Mouse (Mus musculus): Measurements from ENCODE around the gene Jade1. TPM values are rescaled to one million over a fixed set of nuclear protein-coding genes. Genes with fewer than 3 reads are reported as not detected.

The Jade1 gene
- polyA plus RNA-seq, 1 experiment from 2014 or later, result 18.9 TPM

GRCm38 (mm10) chr3:41582256-41582655 lies 26.7 kb downstream of the Jade1 start:
- no peak overlapping the region for H3K27ac ChIP-seq
- no peaks in the 10 kb centered on the region for H3K9me3 ChIP-seq (replicated peaks)
- H3K36me3 ChIP-seq (ENCODE audit: poor library complexity, severe bottlenecking), result 0 out of 2 replicates have a peak, but pooled peaks cover 6% of the 10 kb centered on the region
- no peak for ATAC-seq
- H3K27me3 ChIP-seq, result no peaks in the 10 kb centered on the region
- WGBS, result 80% methylated on average over 7 of the region's 7 CpGs
- no peak overlapping the region for H3K9ac ChIP-seq
- H3K4me3 ChIP-seq, result no peak overlapping the region
- peaks cover 54% of the 10 kb centered on the region for H3K4me1 ChIP-seq
- no peak overlapping the region for H3K4me2 ChIP-seq

- Histone ChIP-seq H3K9ac (no peak overlapping the region), H3K36me3 (ENCODE audit: poor library complexity, severe bottlenecking) (0 out of 2 replicates have a peak, but pooled peaks cover 6% of the 10 kb centered on the region), H3K27ac (no peak overlapping the region), H3K4me1 (peaks cover 54% of the 10 kb centered on the region), H3K4me3 (no peak overlapping the region), H3K4me2 (no peak overlapping the region), H3K27me3 (no peaks in the 10 kb centered on the region), H3K9me3 (replicated peaks) (no peaks in the 10 kb centered on the region)
- 89% methylated on average over 14 of the region's 14 CpGs for WGBS
- peak; percentile 2; the same call in 1 of the 2 replicates for ATAC-seq
These were observed 27.6 kb downstream of the Jade1 start for GRCm38 (mm10) chr3:41583092-41583491.

- peaks cover 51% of the 10 kb centered on the region for H3K4me1 ChIP-seq
- no peak overlapping the region for H3K4me3 ChIP-seq
- ATAC-seq, result peak; percentile 13
- H3K27ac ChIP-seq, result 0 out of 2 replicates have a peak overlapping the region, but pooled peaks have one; percentile 12
- no peak overlapping the region for H3K4me2 ChIP-seq
- H3K9ac ChIP-seq, result peak overlapping the region; percentile 8; the same call in 1 of the 2 replicates
- WGBS, result 67% methylated on average over 4 of the region's 4 CpGs
- H3K27me3 ChIP-seq, result no peaks in the 10 kb centered on the region
- 0 out of 2 replicates have a peak, but pooled peaks cover 6% of the 10 kb centered on the region for H3K36me3 ChIP-seq (ENCODE audit: poor library complexity, severe bottlenecking)
- no peaks in the 10 kb centered on the region for H3K9me3 ChIP-seq (replicated peaks)
These were observed 28.1 kb downstream of the Jade1 start for GRCm38 (mm10) chr3:41583621-41584020.

GRCm38 (mm10) chr3:41585548-41585947 lies 30.0 kb downstream of the Jade1 start:
- Histone ChIP-seq H3K4me2 (no peak overlapping the region), H3K9me3 (replicated peaks) (no peaks in the 10 kb centered on the region), H3K36me3 (ENCODE audit: poor library complexity, severe bottlenecking) (peaks cover 24% of the 10 kb centered on the region), H3K4me3 (no peak overlapping the region), H3K4me1 (peaks cover 32% of the 10 kb centered on the region), H3K9ac (no peak overlapping the region), H3K27me3 (no peaks in the 10 kb centered on the region), H3K27ac (no peak overlapping the region)
- ATAC-seq, result no peak
- WGBS, result 85% methylated on average over 5 of the region's 5 CpGs

DNA sequence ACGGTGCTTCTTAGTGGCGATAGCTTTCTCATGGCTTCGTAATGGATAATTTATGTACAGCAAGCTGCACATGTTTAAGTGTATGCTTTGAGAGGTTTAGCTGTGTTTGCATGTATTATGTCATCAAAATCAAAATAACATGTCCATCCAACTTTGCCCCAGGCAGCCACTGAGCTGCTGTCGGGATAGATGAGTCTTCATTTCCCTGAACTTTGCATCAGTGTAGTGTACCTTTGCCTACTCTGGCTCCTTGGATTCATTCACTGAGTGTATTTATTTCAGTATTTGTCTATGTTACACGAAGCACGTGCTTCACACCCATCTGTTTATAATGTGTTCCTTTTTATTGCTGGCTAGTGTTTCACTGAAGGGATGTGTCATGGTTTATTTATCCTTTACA lies 30.8 kb downstream of the Jade1 start:
- no peak overlapping the region for H3K4me3 ChIP-seq
- H3K4me2 ChIP-seq, result no peak overlapping the region
- no peak overlapping the region for H3K27ac ChIP-seq
- H3K36me3 ChIP-seq (ENCODE audit: poor library complexity, severe bottlenecking), result peaks cover 30% of the 10 kb centered on the region
- H3K27me3 ChIP-seq, result no peaks in the 10 kb centered on the region
- WGBS, result 82% methylated on average over 6 of the region's 6 CpGs
- ATAC-seq, result no peak
- peaks cover 24% of the 10 kb centered on the region for H3K4me1 ChIP-seq
- no peaks in the 10 kb centered on the region for H3K9me3 ChIP-seq (replicated peaks)
- H3K9ac ChIP-seq, result no peak overlapping the region

GRCm38 (mm10) chr3:41586917-41587316 lies 31.4 kb downstream of the Jade1 start:
- peaks cover 33% of the 10 kb centered on the region for H3K36me3 ChIP-seq (ENCODE audit: poor library complexity, severe bottlenecking)
- no peak overlapping the region for H3K9ac ChIP-seq
- no peak for ATAC-seq
- 90% methylated on average over 7 of the region's 7 CpGs for WGBS
- H3K9me3 ChIP-seq (replicated peaks), result no peaks in the 10 kb centered on the region
- H3K4me1 ChIP-seq, result peaks cover 18% of the 10 kb centered on the region
- no peaks in the 10 kb centered on the region for H3K27me3 ChIP-seq
- H3K27ac ChIP-seq, result no peak overlapping the region
- H3K4me2 ChIP-seq, result no peak overlapping the region
- H3K4me3 ChIP-seq, result no peak overlapping the region

DNA sequence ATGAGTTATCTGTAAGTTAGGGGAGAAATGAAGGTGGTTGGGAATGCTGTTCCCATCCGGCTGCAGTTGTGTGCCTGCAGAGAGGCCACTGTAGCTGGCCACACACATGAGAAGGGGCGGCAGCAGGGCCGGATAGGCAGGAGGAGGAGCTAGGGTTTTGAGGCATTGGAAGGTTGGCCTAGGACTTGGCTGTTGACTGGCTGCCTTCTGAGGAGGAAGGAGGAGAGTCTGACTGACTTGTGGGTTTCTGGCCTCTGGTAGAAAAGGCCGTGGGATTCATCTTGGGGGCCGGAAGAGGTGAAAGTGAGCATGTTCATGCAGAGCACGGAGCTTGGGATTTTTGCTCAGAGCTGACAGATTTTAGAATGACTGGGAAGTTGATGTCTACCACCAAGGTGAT lies 32.1 kb downstream of the Jade1 start:
- Histone ChIP-seq H3K4me3 (no peak overlapping the region), H3K36me3 (ENCODE audit: poor library complexity, severe bottlenecking) (peaks cover 37% of the 10 kb centered on the region), H3K9ac (no peak overlapping the region), H3K9me3 (replicated peaks) (no peaks in the 10 kb centered on the region), H3K4me2 (no peak overlapping the region), H3K27ac (no peak overlapping the region), H3K4me1 (peaks cover 12% of the 10 kb centered on the region), H3K27me3 (no peaks in the 10 kb centered on the region)
- ATAC-seq, result no peak
- 74% methylated on average over 6 of the region's 6 CpGs for WGBS

GRCm38 (mm10) chr3:41588495-41588894 lies 33.0 kb downstream of the Jade1 start:
- H3K9ac ChIP-seq, result no peak overlapping the region
- H3K4me1 ChIP-seq, result peaks cover 7% of the 10 kb centered on the region
- WGBS, result 82% methylated on average over 8 of the region's 8 CpGs
- H3K27me3 ChIP-seq, result no peaks in the 10 kb centered on the region
- no peaks in the 10 kb centered on the region for H3K9me3 ChIP-seq (replicated peaks)
- peaks cover 43% of the 10 kb centered on the region for H3K36me3 ChIP-seq (ENCODE audit: poor library complexity, severe bottlenecking)
- ATAC-seq, result no peak
- H3K27ac ChIP-seq, result no peak overlapping the region
- no peak overlapping the region for H3K4me3 ChIP-seq
- H3K4me2 ChIP-seq, result no peak overlapping the region

- WGBS, result 83% methylated on average over 19 of the region's 19 CpGs
- no peak for ATAC-seq
These were observed 33.8 kb downstream of the Jade1 start for GRCm38 (mm10) chr3:41589246-41589914.

DNA sequence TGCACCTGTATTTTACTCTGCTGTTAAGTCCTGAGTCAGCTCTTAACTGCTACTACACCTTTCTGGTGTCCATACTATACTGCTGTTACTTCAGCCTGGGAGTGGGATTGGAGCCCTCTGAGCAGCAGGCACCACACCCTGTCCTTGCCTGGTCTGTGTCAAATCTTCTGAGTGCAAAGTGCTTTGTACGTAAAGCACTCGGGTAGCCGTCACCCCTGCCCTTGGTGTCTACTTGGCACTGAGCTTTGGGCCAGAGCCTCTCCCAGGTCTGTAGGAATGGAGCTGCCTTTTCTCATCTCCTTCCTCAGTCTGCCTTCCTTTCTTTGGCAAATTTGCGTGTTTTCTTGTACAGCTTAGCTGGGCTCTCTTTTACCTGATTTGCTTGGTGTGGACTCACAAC lies 34.5 kb downstream of the Jade1 start:
- WGBS, result 92% methylated on average over 4 of the region's 4 CpGs
- H3K27ac ChIP-seq, result no peak overlapping the region

More at GRCm38 (mm10) chr3:41589246-41589914, 33.8 kb downstream of the Jade1 start:
- no peaks in the 10 kb centered on the region for H3K9me3 ChIP-seq (replicated peaks)
- H3K9ac ChIP-seq, result no peak overlapping the region
- H3K4me1 ChIP-seq, result 0 out of 2 replicates have a peak, but pooled peaks cover 4% of the 10 kb centered on the region
- H3K4me3 ChIP-seq, result no peak overlapping the region
- no peak overlapping the region for H3K27ac ChIP-seq
- no peak overlapping the region for H3K4me2 ChIP-seq
- no peaks in the 10 kb centered on the region for H3K27me3 ChIP-seq
- peaks cover 52% of the 10 kb centered on the region for H3K36me3 ChIP-seq (ENCODE audit: poor library complexity, severe bottlenecking)

GRCm38 (mm10) chr3:41590695-41591559 lies 35.4 kb downstream of the Jade1 start:
- H3K4me3 ChIP-seq, result no peak overlapping the region
- 92% methylated on average over 20 of the region's 20 CpGs for WGBS
- no peaks in the 10 kb centered on the region for H3K9me3 ChIP-seq (replicated peaks)
- no peak overlapping the region for H3K9ac ChIP-seq
- no peaks in the 10 kb centered on the region for H3K27me3 ChIP-seq
- no peak for ATAC-seq
- H3K36me3 ChIP-seq (ENCODE audit: poor library complexity, severe bottlenecking), result peaks cover 68% of the 10 kb centered on the region
- 0 out of 2 replicates have a peak, but pooled peaks cover 4% of the 10 kb centered on the region for H3K4me1 ChIP-seq
- no peak overlapping the region for H3K4me2 ChIP-seq
- no peak overlapping the region for H3K27ac ChIP-seq

More for the DNA sequence above, 34.5 kb downstream of the Jade1 start:
- Histone ChIP-seq H3K4me1 (0 out of 2 replicates have a peak, but pooled peaks cover 4% of the 10 kb centered on the region), H3K4me3 (no peak overlapping the region), H3K9me3 (replicated peaks) (no peaks in the 10 kb centered on the region), H3K4me2 (no peak overlapping the region), H3K9ac (no peak overlapping the region), H3K27me3 (no peaks in the 10 kb centered on the region), H3K36me3 (ENCODE audit: poor library complexity, severe bottlenecking) (peaks cover 58% of the 10 kb centered on the region)
- ATAC-seq, result no peak

DNA sequence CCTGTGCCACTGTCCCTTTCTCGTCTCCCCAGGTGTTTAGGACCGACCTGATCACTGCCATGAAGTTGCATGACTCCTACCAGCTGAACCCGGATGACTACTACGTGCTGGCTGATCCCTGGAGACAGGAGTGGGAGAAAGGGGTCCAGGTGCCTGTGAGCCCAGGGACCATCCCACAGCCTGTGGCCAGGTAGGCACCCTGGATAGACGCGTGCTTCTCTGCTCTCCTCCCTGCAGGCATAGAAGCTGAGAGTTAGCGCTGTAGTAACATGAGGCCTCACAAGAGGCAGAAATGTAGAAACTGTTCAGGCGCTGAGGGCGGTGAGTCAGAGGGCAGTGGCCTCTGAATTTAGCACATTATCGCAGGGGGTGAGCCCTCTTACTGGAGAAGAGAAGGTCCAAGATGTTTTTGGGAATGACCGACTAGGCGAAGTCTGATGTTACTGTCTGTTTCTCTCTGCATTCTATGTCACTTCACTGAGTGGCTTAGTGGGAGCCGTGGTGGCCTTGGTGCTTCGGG lies 36.2 kb downstream of the Jade1 start:
- H3K9ac ChIP-seq, result no peak overlapping the region
- no peaks in the 10 kb centered on the region for H3K27me3 ChIP-seq
- no peak overlapping the region for H3K4me3 ChIP-seq
- H3K9me3 ChIP-seq (replicated peaks), result no peaks in the 10 kb centered on the region
- no peak overlapping the region for H3K4me2 ChIP-seq
- peaks cover 74% of the 10 kb centered on the region for H3K36me3 ChIP-seq (ENCODE audit: poor library complexity, severe bottlenecking)
- WGBS, result 93% methylated on average over 14 of the region's 14 CpGs
- ATAC-seq, result no peak
- no peaks in the 10 kb centered on the region for H3K4me1 ChIP-seq
- no peak overlapping the region for H3K27ac ChIP-seq

Measured in forebrain, embryonic 13.5 days (tissue).